In genomic region chr10:127225732-127226131, GRCm38 (mm10) we compare ENCODE assay signal across 11 mouse cellular contexts. TPM values are rescaled to one million over a fixed set of nuclear protein-coding genes. Genes with fewer than 3 reads are reported as not detected.
DNase-seq lines count a peak whose midpoint lies in the region; ATAC-seq and TF ChIP-seq lines count a peak whose summit lies in the region.
"Had no signal": no experiment of that assay in that cellular context is flagged by ENCODE, and none has a peak within 500 bp of the region (broad histone marks: within the 10 kb centered on the region; RNA-seq: fewer than 3 reads in every experiment).

No protein-coding gene starts in this region.

- H3K36me3 ChIP-seq in hindbrain, embryonic 13.5 days: peaks cover 45% of the 10 kb centered on the region
- peaks cover 29% of the 10 kb centered on the region for H3K36me3 ChIP-seq in hindbrain, embryonic 16.5 days (ENCODE audit: control insufficient read depth, insufficient read depth, low read length)
- no peaks in the 10 kb centered on the region for H3K36me3 ChIP-seq in thymus, adult 2 months (ENCODE audit: control insufficient read depth, insufficient read depth, low read length)

- ATAC-seq in hindbrain, embryonic 13.5 days (ENCODE audit: low FRiP score): no peak
- ATAC-seq in hindbrain, embryonic 16.5 days: no peak

- no peak for TF ChIP-seq POLR2A in thymus, adult 2 months (IDR thresholded peaks at IDR 0.05; ENCODE audit: control insufficient read depth, extremely low read depth, insufficient read depth, low read length, poor library complexity)

- 24% methylated on average over 10 of the region's 10 CpGs for WGBS in hindbrain, embryonic 13.5 days
- WGBS in hindbrain, embryonic 16.5 days: 28% methylated on average over 10 of the region's 10 CpGs
- WGBS in thymus, adult 2 months: 2% methylated on average over 10 of the region's 10 CpGs

- H3K9ac ChIP-seq in hindbrain, embryonic 13.5 days: no peak overlapping the region
- H3K9ac ChIP-seq in hindbrain, embryonic 16.5 days (ENCODE audit: low read depth, low read length): no peak overlapping the region
- H3K9ac ChIP-seq: lung, embryonic 14.5 days had no signal

- H3K4me1 ChIP-seq in hindbrain, embryonic 13.5 days (replicated peaks): no peaks in the 10 kb centered on the region
- H3K4me1 ChIP-seq in hindbrain, embryonic 16.5 days (ENCODE audit: control insufficient read depth, insufficient read depth, low read depth, low read length): no peaks in the 10 kb centered on the region
- peaks cover 13% of the 10 kb centered on the region for H3K4me1 ChIP-seq in thymus, adult 2 months (replicated peaks; ENCODE audit: control insufficient read depth, insufficient read depth, low read length)

- DNase-seq in thymus, adult 2 months: peak; percentile 13
- DNase-seq in thymus, postnatal 10 days (ENCODE audit: low spot score in 2 of 2): no peak
- DNase-seq in left cerebral cortex, postnatal 25 days (ENCODE audit: low spot score in 2 of 2): peak; percentile 55 to 84
- peak; percentile 32 for DNase-seq in thymus, postnatal 4 days
- no peak for DNase-seq in kidney, adult 9 months
- no peak for DNase-seq in ovary, postnatal 36 days (ENCODE audit: low spot score)
- DNase-seq: cerebellum, adult 9-10 months had no signal

- no peaks in the 10 kb centered on the region for H3K27me3 ChIP-seq in hindbrain, embryonic 13.5 days
- H3K27me3 ChIP-seq in hindbrain, embryonic 16.5 days (replicated peaks; ENCODE audit: control insufficient read depth, insufficient read depth, low read length): no peaks in the 10 kb centered on the region
- no peaks in the 10 kb centered on the region; the same call in 1 of the 2 replicates for H3K27me3 ChIP-seq in thymus, adult 2 months (ENCODE audit: control insufficient read depth, insufficient read depth, low read length)

- intact Hi-C loops in left cerebral cortex, postnatal 25 days (cut with DNase I): loop anchor here (1.0 to 2.0 kb wide), 2 partner anchors 14 to 103 kb away; partner anchors contain the start of gene Pip4k2c

- no peak overlapping the region for H3K4me2 ChIP-seq in hindbrain, embryonic 13.5 days
- H3K4me2 ChIP-seq in hindbrain, embryonic 16.5 days (ENCODE audit: low read length): no peak overlapping the region
- H3K4me2 ChIP-seq: lung, embryonic 14.5 days had no signal

- no peak overlapping the region for H3K4me3 ChIP-seq in hindbrain, embryonic 13.5 days
- no peak overlapping the region for H3K4me3 ChIP-seq in hindbrain, embryonic 16.5 days (ENCODE audit: low read length)
- no peak overlapping the region for H3K4me3 ChIP-seq in thymus, adult 2 months (ENCODE audit: control insufficient read depth, insufficient read depth, low read length)
- H3K4me3 ChIP-seq: hindbrain, embryonic 10.5 days had no signal

- no peak for TF ChIP-seq CTCF in thymus, adult 2 months (IDR thresholded peaks at IDR 0.05; ENCODE audit: borderline replicate concordance, control insufficient read depth, extremely low read depth, insufficient read depth, low read length, poor library complexity)

- 0 out of 2 replicates have a peak overlapping the region, but pooled peaks have one; percentile 4 for H3K27ac ChIP-seq in hindbrain, embryonic 13.5 days
- H3K27ac ChIP-seq in hindbrain, embryonic 16.5 days (ENCODE audit: low read depth, low read length): no peak overlapping the region
- no peak overlapping the region for H3K27ac ChIP-seq in thymus, adult 2 months (ENCODE audit: control insufficient read depth, insufficient read depth, low read length)
- H3K27ac ChIP-seq: hindbrain, embryonic 10.5 days had no signal

- H3K9me3 ChIP-seq in hindbrain, embryonic 13.5 days: no peaks in the 10 kb centered on the region
- H3K9me3 ChIP-seq in hindbrain, embryonic 16.5 days (ENCODE audit: control insufficient read depth, low read length): no peaks in the 10 kb centered on the region
- H3K9me3 ChIP-seq: hindbrain, embryonic 10.5 days had no signal

RNA-seq across cellular contexts. Expression of gene Pip4k2c, which starts 14.3 kb away (rescaled TPM):
- 20.0 and 22.1 TPM in 2 replicates for polyA plus RNA-seq in hindbrain, embryonic 13.5 days (2015; fragmentation: Nextera tagmentation; extraction: Ambion mirVana)
- polyA plus RNA-seq in hindbrain, embryonic 16.5 days (2015; fragmentation: Nextera tagmentation; extraction: Ambion mirVana): 20.5 and 20.7 TPM in 2 replicates
- polyA plus RNA-seq in thymus, adult 2 months (2012; rRNA removed): 34.4 and 36.1 TPM in 2 replicates
- 10 to 100 TPM; 95.2 to 95.6 TPM for total RNA-seq in left cerebral cortex, postnatal 25 days (2021)

RNA-seq across cellular contexts. Expression of gene Dtx3, which starts 30.2 kb away (rescaled TPM):
- 211 and 221 TPM in 2 replicates for polyA plus RNA-seq in hindbrain, embryonic 13.5 days (2015; fragmentation: Nextera tagmentation; extraction: Ambion mirVana)
- 213 and 233 TPM in 2 replicates for polyA plus RNA-seq in hindbrain, embryonic 16.5 days (2015; fragmentation: Nextera tagmentation; extraction: Ambion mirVana)
- 222 and 263 TPM in 2 replicates for polyA plus RNA-seq in thymus, adult 2 months (2012; rRNA removed)
- 100 to 1,000 TPM; 210 TPM for total RNA-seq in left cerebral cortex, postnatal 25 days (2021)

RNA-seq across cellular contexts. Expression of gene Arhgef25, which starts 35.8 kb away (rescaled TPM):
- 28.4 and 30.7 TPM in 2 replicates for polyA plus RNA-seq in hindbrain, embryonic 13.5 days (2015; fragmentation: Nextera tagmentation; extraction: Ambion mirVana)
- polyA plus RNA-seq in hindbrain, embryonic 16.5 days (2015; fragmentation: Nextera tagmentation; extraction: Ambion mirVana): 29.0 and 29.1 TPM in 2 replicates
- polyA plus RNA-seq in thymus, adult 2 months (2012; rRNA removed): 4.2 and 5.6 TPM in 2 replicates
- total RNA-seq in left cerebral cortex, postnatal 25 days (2021): 100 to 1,000 TPM; 142 to 156 TPM

RNA-seq across cellular contexts. Expression of gene Kif5a, which starts 37.4 kb away (rescaled TPM):
- 86.3 and 88.5 TPM in 2 replicates for polyA plus RNA-seq in hindbrain, embryonic 13.5 days (2015; fragmentation: Nextera tagmentation; extraction: Ambion mirVana)
- 115 and 130 TPM in 2 replicates for polyA plus RNA-seq in hindbrain, embryonic 16.5 days (2015; fragmentation: Nextera tagmentation; extraction: Ambion mirVana)
- 1.2 and 1.5 TPM in 2 replicates for polyA plus RNA-seq in thymus, adult 2 months (2012; rRNA removed)
- 100 to 1,000 TPM; 934 to 952 TPM for total RNA-seq in left cerebral cortex, postnatal 25 days (2021)

RNA-seq across cellular contexts. Expression of gene Dctn2, which starts 40.4 kb away (rescaled TPM):
- 308 and 330 TPM in 2 replicates for polyA plus RNA-seq in hindbrain, embryonic 13.5 days (2015; fragmentation: Nextera tagmentation; extraction: Ambion mirVana)
- 355 and 358 TPM in 2 replicates for polyA plus RNA-seq in hindbrain, embryonic 16.5 days (2015; fragmentation: Nextera tagmentation; extraction: Ambion mirVana)
- polyA plus RNA-seq in thymus, adult 2 months (2012; rRNA removed): 168 and 200 TPM in 2 replicates
- total RNA-seq in left cerebral cortex, postnatal 25 days (2021): 100 to 1,000 TPM; 262 to 278 TPM

Comparison
In these comparisons a context has a peak if more than half of its experiments do, and no peak if none do; other contexts are left out.
1. DNase-seq: peak in thymus, adult 2 months (single experiment), left cerebral cortex, postnatal 25 days (2 of 2) and thymus, postnatal 4 days (single experiment); none in thymus, postnatal 10 days (0 of 2), kidney, adult 9 months (single experiment) and ovary, postnatal 36 days (single experiment).